Mouse (Mus musculus) lung, postnatal 36 days (tissue): ENCODE data around the gene Timm8a2.
"Not testable (repeated sequence)": the region's sequence is repeated elsewhere in the genome, so short reads cannot be mapped to it uniquely, and the experiment has no call there.

Experiments
- DNase-seq: peaks from one replicate; pipeline ENCODE4 v3.0.0; 2022; ENCODE audit warnings: mixed read lengths

Gene Timm8a2

GRCm38 (mm10) chr14:122062411-122063090 lies 28.1 kb downstream of the Timm8a2 start:
- no peak for DNase-seq

DNA sequence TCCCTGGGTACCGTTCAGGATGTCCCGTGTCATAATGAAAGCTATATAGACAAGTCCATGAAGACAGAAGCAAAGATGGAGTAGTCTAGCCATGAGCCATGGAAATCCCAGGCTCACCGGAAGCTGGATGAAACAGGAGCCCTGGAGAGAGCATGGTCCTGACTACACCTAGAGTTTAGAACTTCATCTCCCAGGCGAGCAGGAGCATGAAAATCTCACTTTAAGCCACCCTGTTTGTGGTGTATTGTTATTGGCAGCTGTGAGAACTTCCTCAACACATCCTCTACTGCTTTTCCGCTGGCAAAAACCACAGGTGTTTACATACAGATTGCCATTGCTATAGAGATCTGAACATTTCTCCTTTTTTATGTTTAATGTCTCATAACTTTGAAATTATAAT lies 29.1 kb downstream of the Timm8a2 start:
- DNase-seq, result peak; percentile 48

DNA sequence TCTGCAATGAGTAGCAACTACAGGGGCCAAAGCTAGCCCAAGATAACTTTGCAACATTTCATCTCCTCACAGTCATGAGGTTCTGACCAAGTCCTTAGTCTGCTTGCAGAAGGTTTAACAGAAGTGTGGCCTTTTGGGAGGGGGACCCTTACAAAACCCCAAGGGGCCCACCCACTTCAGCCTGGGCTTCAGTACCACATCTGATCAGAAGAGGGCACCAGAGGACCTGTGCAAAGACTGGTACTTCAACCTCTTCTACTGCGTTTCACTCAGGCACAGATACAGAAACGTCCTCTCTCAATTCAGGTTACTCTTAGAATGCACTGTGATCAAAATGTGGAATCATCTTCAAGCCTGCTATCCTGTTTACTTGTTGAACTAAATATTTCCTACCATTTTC lies 30.0 kb downstream of the Timm8a2 start:
- DNase-seq, result peak; percentile 87

- DNase-seq, result peak; percentile 48
Observed at GRCm38 (mm10) chr14:122066243-122066642, 31.8 kb downstream of the Timm8a2 start.

- not testable (repeated sequence) for DNase-seq
Observed at GRCm38 (mm10) chr14:122068036-122068435, 33.6 kb downstream of the Timm8a2 start.

DNA sequence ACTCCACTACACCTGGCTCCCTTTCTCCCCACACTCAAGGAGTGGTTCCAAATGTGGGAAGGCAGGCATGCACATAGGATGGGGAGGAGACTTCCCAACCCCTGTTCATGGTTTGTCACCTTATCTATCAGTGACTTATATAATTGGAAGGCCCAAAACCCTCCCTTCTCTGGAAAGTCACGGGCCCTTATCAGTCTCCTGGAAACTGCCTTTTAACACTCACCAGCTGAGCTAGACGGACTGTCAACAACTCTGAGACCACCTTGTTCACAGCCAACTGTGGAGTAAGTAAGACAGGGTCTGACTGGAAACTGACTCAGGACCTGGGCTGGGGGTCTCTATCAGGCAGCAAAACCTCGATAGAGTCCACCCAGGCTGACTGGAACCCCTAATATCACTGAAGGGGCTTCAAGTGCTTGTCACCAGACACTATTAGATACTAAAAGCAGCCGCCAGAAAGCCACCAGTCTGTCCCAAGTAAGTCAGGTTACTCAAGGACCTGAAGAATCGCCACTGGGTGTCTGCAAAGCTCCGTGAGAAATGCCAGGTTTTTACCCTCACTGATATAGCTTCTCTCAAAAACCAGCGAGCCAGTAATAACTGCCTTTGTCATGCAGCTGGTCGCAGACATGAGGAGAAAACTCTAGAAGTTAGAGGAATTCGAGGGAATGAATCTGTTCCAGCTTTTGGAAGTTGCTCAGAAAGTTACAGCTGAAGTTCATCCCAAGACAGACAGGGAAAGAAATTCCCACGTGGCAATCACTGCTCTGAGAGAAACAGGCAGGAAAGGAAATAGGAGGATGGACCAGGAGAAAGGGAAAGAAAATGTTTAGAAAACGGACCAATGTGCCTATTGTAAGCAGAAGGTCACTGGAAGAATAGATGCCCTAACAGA lies 34.6 kb downstream of the Timm8a2 start:
- DNase-seq, result peak; percentile 35

- DNase-seq, result no peak
Observed at GRCm38 (mm10) chr14:122069948-122070347, 35.5 kb downstream of the Timm8a2 start.

GRCm38 (mm10) chr14:122073422-122073821 lies 38.9 kb downstream of the Timm8a2 start:
- no peak for DNase-seq

DNA sequence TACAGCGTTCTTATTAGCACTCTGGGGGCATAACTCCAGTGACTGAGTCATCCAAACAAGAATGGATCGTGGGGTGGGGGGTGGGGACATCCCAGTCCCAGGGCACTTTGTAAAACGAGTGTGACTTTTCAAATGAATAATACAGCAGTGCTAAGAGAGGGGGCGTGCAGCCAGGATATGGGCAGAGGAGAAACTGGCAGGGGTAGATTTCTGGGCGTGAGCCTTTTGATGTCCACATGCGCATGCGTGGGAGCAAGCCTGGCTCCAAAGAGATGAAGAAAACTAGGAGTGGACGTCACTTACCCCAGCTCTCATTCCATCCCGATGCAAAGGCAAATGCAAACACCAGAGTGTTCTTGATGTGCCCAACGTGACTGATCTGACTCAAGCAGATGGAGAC lies 39.9 kb downstream of the Timm8a2 start:
- no peak for DNase-seq

- DNase-seq, result no peak
Observed at GRCm38 (mm10) chr14:122075485-122076200, 41.2 kb downstream of the Timm8a2 start.

DNA sequence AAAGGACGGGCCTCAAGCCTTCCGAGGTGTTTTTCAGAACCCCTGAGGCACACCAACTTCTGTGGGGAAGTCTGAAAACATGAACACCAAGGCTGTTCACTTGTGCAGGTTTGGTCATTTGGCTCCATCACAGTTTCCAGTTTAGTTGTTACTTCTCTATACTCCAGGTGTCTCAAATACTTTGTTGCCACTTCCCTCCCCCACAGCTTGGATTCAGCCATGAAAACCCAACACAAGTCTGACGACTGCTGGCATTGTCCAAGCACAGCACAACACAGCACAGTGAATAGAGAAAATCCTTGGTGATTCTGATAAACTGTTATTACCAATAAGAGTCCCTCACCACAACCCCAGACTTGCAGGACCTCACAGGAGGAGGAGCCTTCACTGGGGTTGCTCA lies 42.5 kb downstream of the Timm8a2 start:
- DNase-seq, result no peak

- DNase-seq, result peak; percentile 70
Observed at GRCm38 (mm10) chr14:122079428-122079827, 45.0 kb downstream of the Timm8a2 start.

- DNase-seq, result no peak
Observed at GRCm38 (mm10) chr14:122079921-122080320, 45.4 kb downstream of the Timm8a2 start.

DNA sequence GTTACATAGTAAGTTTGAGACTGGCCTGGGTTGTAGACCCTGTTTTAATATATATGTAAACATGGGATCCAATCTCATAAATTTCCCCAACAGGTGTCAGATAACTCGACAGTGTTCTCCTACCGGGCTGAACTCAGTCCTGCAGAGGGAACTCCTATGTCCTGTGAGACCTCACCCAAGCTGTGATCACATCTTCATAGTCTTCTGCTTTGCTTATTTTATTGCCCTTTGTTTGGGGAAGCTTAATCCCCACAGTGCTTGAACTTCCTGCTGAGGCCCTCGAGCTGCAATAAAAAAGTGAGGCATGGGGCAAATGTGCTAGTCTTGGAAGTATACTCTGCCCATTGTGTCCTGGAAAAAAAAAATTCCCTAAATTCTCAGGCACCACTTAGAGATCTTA lies 46.8 kb downstream of the Timm8a2 start:
- no peak for DNase-seq

DNA sequence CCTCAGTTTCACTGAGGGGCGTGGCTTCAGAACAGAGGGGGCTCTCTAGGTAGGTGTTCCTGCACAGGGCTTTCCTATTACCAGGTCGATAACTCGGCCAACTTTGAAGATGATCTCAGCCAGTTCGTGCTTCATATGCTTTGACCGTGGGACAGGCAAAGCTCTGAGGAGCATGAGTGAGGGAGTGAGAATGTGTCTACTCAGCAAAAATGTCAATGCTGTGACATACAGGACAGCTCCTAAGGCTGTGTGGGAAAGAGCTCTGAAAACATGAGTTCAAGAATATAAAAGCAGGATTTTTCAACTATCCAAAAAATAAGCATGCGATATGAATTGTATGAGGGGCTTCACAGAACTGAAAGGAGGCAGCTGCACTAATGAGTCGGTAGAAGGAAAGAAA lies 49.0 kb downstream of the Timm8a2 start:
- no peak for DNase-seq

DNA sequence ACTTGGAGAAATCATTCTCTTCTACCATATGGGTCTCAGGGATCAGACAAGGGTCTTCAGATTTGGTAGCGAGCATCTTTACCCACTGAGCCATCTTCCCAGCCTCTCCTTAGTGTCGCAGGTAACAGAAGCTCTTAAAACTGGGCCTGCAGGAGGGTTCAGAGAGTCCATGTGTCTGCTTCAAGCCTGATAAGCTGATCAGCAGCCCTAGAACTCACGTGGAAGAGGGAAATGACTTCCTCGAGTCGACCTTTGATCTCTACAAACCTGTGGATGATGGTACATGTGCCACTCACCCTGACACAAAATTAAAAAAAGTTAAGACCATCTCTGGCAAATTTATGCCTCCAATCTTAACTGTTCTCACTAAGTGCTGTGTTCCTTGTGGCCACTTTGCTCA lies 53.5 kb downstream of the Timm8a2 start:
- DNase-seq, result no peak
